Mouse (Mus musculus): Measurements from ENCODE around the gene Stmnd1. TPM values are rescaled to one million over a fixed set of nuclear protein-coding genes. Genes with fewer than 3 reads are reported as not detected.
"Not testable (repeated sequence)": the region's sequence is repeated elsewhere in the genome, so short reads cannot be mapped to it uniquely, and the experiment has no call there.

Gene Stmnd1
- 0.06 TPM in 1 of 2 replicates, not detected in the other for polyA plus RNA-seq (2012; rRNA removed)

GRCm38 (mm10) chr13:46273453-46274110 is at the start of gene Stmnd1:
TSS of gene Stmnd1 (plus strand) at chr13:46273721.
- no peaks in the 10 kb centered on the region for H3K27me3 ChIP-seq (replicated peaks; ENCODE audit: control insufficient read depth, insufficient read depth, low read length)
- no peak for TF ChIP-seq POLR2A (IDR thresholded peaks at IDR 0.05; ENCODE audit: low read depth, low read length)
- no peak for TF ChIP-seq CTCF (conservative IDR thresholded peaks at IDR 0.05; ENCODE audit: insufficient read depth, insufficient read length, low read depth, low read length)
- H3K4me3 ChIP-seq (ENCODE audit: insufficient read depth, low read depth, low read length) = no peak within 1 kb of the TSS
- WGBS = 23% methylated on average over 6 of the region's 8 CpGs
- H3K36me3 ChIP-seq (ENCODE audit: control insufficient read depth, insufficient read depth, low read length) = no peaks in the 10 kb centered on the region
- 0 out of 2 replicates have a peak, but pooled peaks cover 2% of the 10 kb centered on the region for H3K4me1 ChIP-seq (ENCODE audit: control insufficient read depth, insufficient read depth, low read length)
- H3K27ac ChIP-seq (ENCODE audit: insufficient read depth, low read depth, low read length) = no peak within 1 kb of the TSS
- DNase-seq = peak; percentile 17

GRCm38 (mm10) chr13:46226956-46227355 is 46.6 kb upstream of the Stmnd1 start:
- no peak overlapping the region for H3K4me3 ChIP-seq (ENCODE audit: insufficient read depth, low read depth, low read length)
- H3K36me3 ChIP-seq (ENCODE audit: control insufficient read depth, insufficient read depth, low read length) = no peaks in the 10 kb centered on the region
- 53% methylated on average over 2 of the region's 2 CpGs for WGBS
- peak; percentile 53 for DNase-seq
- H3K27ac ChIP-seq (ENCODE audit: insufficient read depth, low read depth, low read length) = no peak overlapping the region
- TF ChIP-seq CTCF (conservative IDR thresholded peaks at IDR 0.05; ENCODE audit: insufficient read depth, insufficient read length, low read depth, low read length) (no peak), POLR2A (IDR thresholded peaks at IDR 0.05; ENCODE audit: low read depth, low read length) (no peak)
- H3K27me3 ChIP-seq (replicated peaks; ENCODE audit: control insufficient read depth, insufficient read depth, low read length) = no peaks in the 10 kb centered on the region
- H3K4me1 ChIP-seq (ENCODE audit: control insufficient read depth, insufficient read depth, low read length) = no peaks in the 10 kb centered on the region; the same call in 1 of the 2 replicates

- Histone ChIP-seq H3K36me3 (ENCODE audit: control insufficient read depth, insufficient read depth, low read length) (no peaks in the 10 kb centered on the region), H3K27ac (ENCODE audit: insufficient read depth, low read depth, low read length) (no peak overlapping the region), H3K4me3 (ENCODE audit: insufficient read depth, low read depth, low read length) (no peak overlapping the region), H3K27me3 (replicated peaks; ENCODE audit: control insufficient read depth, insufficient read depth, low read length) (no peaks in the 10 kb centered on the region), H3K4me1 (ENCODE audit: control insufficient read depth, insufficient read depth, low read length) (no peaks in the 10 kb centered on the region; the same call in 1 of the 2 replicates)
- DNase-seq = no peak
- TF ChIP-seq CTCF (conservative IDR thresholded peaks at IDR 0.05; ENCODE audit: insufficient read depth, insufficient read length, low read depth, low read length) = no peak
- TF ChIP-seq POLR2A (IDR thresholded peaks at IDR 0.05; ENCODE audit: low read depth, low read length) = no peak
- WGBS = 94% methylated on average over 4 of the region's 4 CpGs
These were observed 46.0 kb upstream of the Stmnd1 start for GRCm38 (mm10) chr13:46227486-46227885.

- H3K4me3 ChIP-seq (ENCODE audit: insufficient read depth, low read depth, low read length); H3K27me3 ChIP-seq (replicated peaks; ENCODE audit: control insufficient read depth, insufficient read depth, low read length); H3K4me1 ChIP-seq (ENCODE audit: control insufficient read depth, insufficient read depth, low read length); DNase-seq; H3K36me3 ChIP-seq (ENCODE audit: control insufficient read depth, insufficient read depth, low read length); H3K27ac ChIP-seq (ENCODE audit: insufficient read depth, low read depth, low read length): not testable (repeated sequence)
- WGBS = 89% methylated on average over 1 of the region's 1 CpGs
These were observed 44.8 kb upstream of the Stmnd1 start for GRCm38 (mm10) chr13:46228750-46229149.

GRCm38 (mm10) chr13:46231514-46232085 is 41.9 kb upstream of the Stmnd1 start:
- TF ChIP-seq CTCF (conservative IDR thresholded peaks at IDR 0.05; ENCODE audit: insufficient read depth, insufficient read length, low read depth, low read length) (no peak), POLR2A (IDR thresholded peaks at IDR 0.05; ENCODE audit: low read depth, low read length) (no peak)
- Histone ChIP-seq H3K27ac (ENCODE audit: insufficient read depth, low read depth, low read length) (no peak overlapping the region), H3K27me3 (replicated peaks; ENCODE audit: control insufficient read depth, insufficient read depth, low read length) (no peaks in the 10 kb centered on the region), H3K4me3 (ENCODE audit: insufficient read depth, low read depth, low read length) (no peak overlapping the region), H3K4me1 (ENCODE audit: control insufficient read depth, insufficient read depth, low read length) (no peaks in the 10 kb centered on the region; the same call in 1 of the 2 replicates), H3K36me3 (ENCODE audit: control insufficient read depth, insufficient read depth, low read length) (no peaks in the 10 kb centered on the region)
- DNase-seq = peak; percentile 35
- 67% methylated on average over 5 of the region's 5 CpGs for WGBS

- H3K4me1 ChIP-seq (ENCODE audit: control insufficient read depth, insufficient read depth, low read length) = peaks cover 18% of the 10 kb centered on the region; the same call in 1 of the 2 replicates
- DNase-seq = peak; percentile 73
- H3K27me3 ChIP-seq (replicated peaks; ENCODE audit: control insufficient read depth, insufficient read depth, low read length) = no peaks in the 10 kb centered on the region
- H3K36me3 ChIP-seq (ENCODE audit: control insufficient read depth, insufficient read depth, low read length) = no peaks in the 10 kb centered on the region
- no peak overlapping the region for H3K27ac ChIP-seq (ENCODE audit: insufficient read depth, low read depth, low read length)
- H3K4me3 ChIP-seq (ENCODE audit: insufficient read depth, low read depth, low read length) = no peak overlapping the region
- TF ChIP-seq CTCF (conservative IDR thresholded peaks at IDR 0.05; ENCODE audit: insufficient read depth, insufficient read length, low read depth, low read length) (no peak), POLR2A (IDR thresholded peaks at IDR 0.05; ENCODE audit: low read depth, low read length) (no peak)
- WGBS = 42% methylated on average over 7 of the region's 7 CpGs
These were observed 35.7 kb upstream of the Stmnd1 start for GRCm38 (mm10) chr13:46237723-46238349.

GRCm38 (mm10) chr13:46238796-46239195 is 34.7 kb upstream of the Stmnd1 start:
- H3K27ac ChIP-seq (ENCODE audit: insufficient read depth, low read depth, low read length) = no peak overlapping the region
- DNase-seq = peak; percentile 90
- H3K4me1 ChIP-seq (ENCODE audit: control insufficient read depth, insufficient read depth, low read length) = peaks cover 18% of the 10 kb centered on the region; the same call in 1 of the 2 replicates
- H3K27me3 ChIP-seq (replicated peaks; ENCODE audit: control insufficient read depth, insufficient read depth, low read length) = no peaks in the 10 kb centered on the region
- TF ChIP-seq CTCF (conservative IDR thresholded peaks at IDR 0.05; ENCODE audit: insufficient read depth, insufficient read length, low read depth, low read length) (no peak), POLR2A (IDR thresholded peaks at IDR 0.05; ENCODE audit: low read depth, low read length) (no peak)
- no peak overlapping the region for H3K4me3 ChIP-seq (ENCODE audit: insufficient read depth, low read depth, low read length)
- WGBS = 63% methylated on average over 7 of the region's 7 CpGs
- no peaks in the 10 kb centered on the region for H3K36me3 ChIP-seq (ENCODE audit: control insufficient read depth, insufficient read depth, low read length)

Data from kidney, adult 2 months (tissue).